Mouse (Mus musculus): ENCODE data around the gene Enoph1. TPM values are rescaled to one million over a fixed set of nuclear protein-coding genes. Genes with fewer than 3 reads are reported as not detected.

Gene Enoph1
- polyA plus RNA-seq, 1 experiment, result 28.2 TPM

DNA sequence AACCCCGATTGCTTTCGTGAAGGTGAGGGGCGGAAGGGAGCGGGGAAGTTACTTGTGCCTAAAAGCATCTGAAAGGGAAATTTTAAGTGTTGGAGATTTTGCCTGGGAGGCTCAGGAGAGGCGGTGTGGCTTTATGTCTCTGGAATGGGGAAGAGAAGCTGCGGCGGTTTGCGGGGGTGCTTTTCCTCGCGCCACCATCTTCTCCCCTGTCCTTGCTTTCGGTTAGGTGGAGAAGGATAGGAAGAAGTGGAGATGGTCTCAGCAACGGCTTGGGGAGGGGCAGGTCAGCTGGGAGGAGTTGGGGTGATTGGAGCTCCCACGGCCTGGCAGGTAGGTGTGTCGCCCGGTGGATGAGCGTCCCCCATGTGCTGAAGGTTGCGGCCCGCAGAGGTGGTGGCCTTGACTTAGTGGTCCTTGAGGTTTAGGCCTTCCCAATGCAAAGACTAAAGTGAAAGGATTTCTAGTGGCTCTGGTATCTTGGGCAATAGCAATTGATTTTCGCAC, 548 bp downstream of the Enoph1 start:
- no peak for DNase-seq (ENCODE audit: low spot score)

GRCm38 (mm10) chr5:100041272-100041671, 1.5 kb downstream of the Enoph1 start:
- DNase-seq (ENCODE audit: low spot score), result no peak

DNA sequence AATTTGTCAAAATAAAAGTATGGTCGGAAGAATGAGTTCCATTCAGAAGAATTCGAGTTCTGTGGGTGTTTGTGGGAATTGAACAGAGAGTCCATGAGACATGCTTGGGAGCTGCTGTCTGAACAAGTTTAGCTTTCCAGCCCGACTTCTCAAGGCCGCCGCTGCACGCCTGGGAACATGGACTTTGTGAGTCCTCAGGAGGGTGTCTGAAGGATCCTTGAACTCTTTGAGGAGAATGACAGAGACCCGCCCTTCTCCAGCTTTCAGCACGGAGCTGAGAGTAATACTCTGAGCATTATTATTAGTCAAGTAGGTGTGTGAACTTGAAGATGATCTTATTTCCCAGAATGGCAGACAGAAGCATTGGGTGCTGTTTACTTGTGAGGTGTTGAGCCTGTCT, 2.7 kb downstream of the Enoph1 start:
- no peak for DNase-seq (ENCODE audit: low spot score)

DNA sequence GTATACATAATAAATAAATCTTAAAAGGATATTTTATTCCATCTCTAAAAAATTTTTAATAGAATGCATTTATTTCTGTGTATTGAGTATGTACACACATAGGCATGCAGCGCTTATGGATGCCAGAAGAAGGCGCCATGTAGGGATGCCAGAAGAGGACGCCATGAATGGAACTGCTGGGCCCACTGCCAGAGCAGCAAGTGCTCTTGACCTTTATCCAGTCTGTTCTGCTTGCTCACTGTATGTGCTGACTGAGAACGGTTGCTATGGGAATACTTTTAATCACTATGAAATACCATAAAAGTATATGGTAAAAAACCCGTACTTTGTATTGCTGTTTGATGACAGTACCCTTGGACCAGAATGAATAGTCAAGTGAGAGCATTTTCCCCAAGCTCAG, 3.6 kb downstream of the Enoph1 start:
- no peak for DNase-seq (ENCODE audit: low spot score)

DNA sequence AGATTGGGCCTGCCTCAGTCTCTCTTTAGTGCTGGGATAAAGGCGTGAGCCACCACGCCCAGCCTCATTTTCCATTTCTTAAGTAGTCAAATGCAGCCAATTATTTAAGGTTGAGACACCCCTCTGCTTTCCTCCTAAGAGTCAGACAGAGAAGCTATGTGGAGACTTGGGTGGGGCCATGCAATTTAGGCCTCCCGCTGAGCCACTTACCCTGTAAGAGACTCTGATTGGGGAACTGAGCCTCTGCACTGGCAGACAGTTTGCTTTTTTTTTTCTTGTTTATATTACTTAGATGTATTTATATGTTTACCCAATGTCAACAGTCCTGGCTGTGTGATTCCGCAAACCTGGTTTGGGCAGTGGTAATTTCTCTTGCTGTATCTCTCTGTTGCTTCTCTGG, 4.2 kb downstream of the Enoph1 start:
- DNase-seq (ENCODE audit: low spot score), result no peak

GRCm38 (mm10) chr5:100044621-100045020, 4.8 kb downstream of the Enoph1 start:
- no peak for DNase-seq (ENCODE audit: low spot score)

- DNase-seq (ENCODE audit: low spot score), result no peak
These were observed 6.3 kb downstream of the Enoph1 start for GRCm38 (mm10) chr5:100046096-100046495.

- DNase-seq (ENCODE audit: low spot score), result no peak
These were observed 7.4 kb downstream of the Enoph1 start for GRCm38 (mm10) chr5:100047143-100047640.

DNA sequence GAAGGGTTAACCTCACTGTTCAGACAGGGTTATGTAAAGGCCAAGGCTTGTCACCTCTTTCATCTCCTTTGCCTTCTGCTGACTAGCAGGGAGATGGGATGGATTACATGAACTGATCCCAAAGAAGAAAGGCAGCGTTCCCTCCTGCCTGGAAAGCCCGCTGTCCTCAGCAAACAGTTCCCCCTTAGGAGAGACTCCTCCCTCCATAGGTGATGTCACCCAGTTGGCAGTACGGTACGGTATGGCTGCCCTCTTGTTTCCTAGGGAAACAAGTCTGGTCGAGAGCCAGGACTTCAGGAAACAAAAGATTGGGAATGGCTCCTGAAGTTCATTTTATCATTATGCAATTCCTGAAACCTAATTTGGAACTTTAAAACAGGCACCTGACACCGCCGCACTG, 8.1 kb downstream of the Enoph1 start:
- DNase-seq (ENCODE audit: low spot score), result no peak

DNA sequence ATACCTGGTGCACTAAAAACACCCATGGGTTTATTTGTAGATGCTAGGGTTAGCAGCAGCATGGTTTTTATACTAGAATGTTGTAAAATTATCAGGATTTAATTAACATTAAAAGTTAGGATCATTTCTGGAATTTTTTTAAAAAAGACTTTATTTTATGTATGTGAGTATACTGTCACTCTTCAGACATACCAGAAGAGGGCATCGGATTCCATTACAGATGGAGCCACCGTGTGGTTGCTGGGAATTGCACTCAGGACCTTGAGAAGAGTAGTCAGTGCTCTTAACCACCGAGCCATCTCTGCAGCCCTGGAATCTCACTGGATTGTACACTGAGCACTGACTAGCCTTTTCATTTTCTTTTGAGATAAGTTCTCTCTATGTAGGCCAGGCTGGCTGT, 10.1 kb downstream of the Enoph1 start:
- no peak for DNase-seq (ENCODE audit: low spot score)

- no peak for DNase-seq (ENCODE audit: low spot score)
These were observed 12.9 kb downstream of the Enoph1 start for GRCm38 (mm10) chr5:100052728-100053127.

GRCm38 (mm10) chr5:100054807-100055547, 15.2 kb downstream of the Enoph1 start:
- DNase-seq (ENCODE audit: low spot score), result no peak

DNA sequence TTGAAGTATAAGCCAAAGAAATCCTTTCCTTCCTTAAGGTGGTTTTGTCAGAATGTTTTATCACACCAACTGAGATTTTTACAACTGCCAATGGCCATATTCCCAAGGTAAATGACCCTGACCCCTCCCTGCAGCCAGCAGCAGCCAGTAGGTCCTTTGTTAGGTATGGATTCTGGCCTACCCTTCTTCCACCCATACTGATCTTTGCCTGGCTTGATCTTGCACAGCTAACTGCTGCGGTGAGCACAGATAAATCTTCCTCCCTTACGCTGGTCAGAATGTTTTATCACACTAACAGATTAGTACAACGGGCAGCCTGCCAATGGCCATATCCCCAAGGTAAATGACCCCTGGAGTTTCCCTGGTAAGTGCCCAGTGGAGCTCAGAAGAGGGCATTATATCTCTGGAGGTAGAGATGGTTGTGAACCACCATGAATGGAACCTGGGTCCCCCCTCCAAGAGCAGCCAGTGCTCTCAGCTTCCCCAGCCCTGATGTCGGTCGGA, 16.1 kb downstream of the Enoph1 start:
- DNase-seq (ENCODE audit: low spot score), result no peak

GRCm38 (mm10) chr5:100057461-100058209, 17.9 kb downstream of the Enoph1 start:
- no peak for DNase-seq (ENCODE audit: low spot score)

- no peak for DNase-seq (ENCODE audit: low spot score)
These were observed 18.9 kb downstream of the Enoph1 start for GRCm38 (mm10) chr5:100058729-100059128.

- no peak for DNase-seq (ENCODE audit: low spot score)
These were observed 19.5 kb downstream of the Enoph1 start for GRCm38 (mm10) chr5:100059326-100059725.

DNA sequence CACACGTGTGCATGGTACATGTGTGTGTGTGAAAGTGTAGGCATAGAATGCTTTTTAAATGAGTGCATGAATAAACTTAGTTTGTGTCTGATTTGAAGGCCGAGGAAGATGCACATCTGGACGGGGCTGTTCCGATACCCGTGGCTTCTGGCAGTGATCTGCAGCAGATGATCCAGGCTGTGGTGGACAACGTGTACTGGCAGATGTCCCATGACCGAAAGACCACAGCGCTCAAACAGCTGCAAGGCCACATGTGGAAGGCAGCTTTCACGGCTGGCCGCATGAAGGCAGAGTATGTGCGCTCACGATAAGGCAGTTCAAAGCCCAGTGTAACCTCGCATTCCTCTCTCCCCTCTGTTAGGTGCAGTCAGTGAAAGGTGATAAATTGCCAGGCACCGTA, 21.1 kb downstream of the Enoph1 start:
- DNase-seq (ENCODE audit: low spot score), result no peak

DNA sequence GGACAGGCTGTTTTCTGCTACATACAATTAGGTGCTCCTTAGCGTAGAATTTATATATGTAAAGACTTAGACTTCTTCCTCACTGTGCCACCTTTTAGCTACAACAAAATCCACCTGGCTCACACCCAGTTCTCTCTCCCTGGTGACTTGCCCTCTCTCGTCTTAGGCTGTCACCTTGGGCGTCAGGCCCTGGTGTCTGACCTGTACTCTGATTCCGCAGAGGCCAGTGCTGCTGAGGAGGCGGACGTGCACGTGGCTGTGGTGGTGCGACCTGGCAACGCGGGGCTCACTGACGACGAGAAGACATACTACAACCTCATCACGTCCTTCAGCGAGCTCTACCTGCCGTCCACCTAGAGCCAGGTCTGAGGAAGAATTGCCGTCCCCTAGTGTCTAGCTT, 27.8 kb downstream of the Enoph1 start:
- no peak for DNase-seq (ENCODE audit: low spot score)

GRCm38 (mm10) chr5:100069526-100069925, 29.7 kb downstream of the Enoph1 start:
- DNase-seq (ENCODE audit: low spot score), result no peak

DNA sequence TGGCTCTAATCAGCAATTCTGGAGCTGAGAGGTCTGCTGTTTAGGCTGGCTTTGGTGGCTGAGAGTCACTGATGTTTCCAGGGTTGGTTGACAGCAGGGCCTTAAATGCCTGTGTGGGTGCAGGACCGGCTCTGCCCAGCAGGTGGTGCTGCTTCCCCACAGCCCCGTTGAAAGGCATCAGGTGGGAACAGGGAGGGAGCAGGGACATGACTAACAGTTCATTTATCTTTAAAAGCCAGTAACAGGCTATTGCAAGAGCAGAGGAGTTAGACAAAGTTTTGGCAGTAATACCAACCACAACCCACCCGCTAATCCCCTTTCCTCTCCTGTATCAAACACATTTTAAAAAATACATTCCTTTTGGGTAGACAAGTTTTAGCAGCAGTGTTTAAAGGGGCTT, 30.5 kb downstream of the Enoph1 start:
- DNase-seq (ENCODE audit: low spot score), result peak; percentile 81

DNA sequence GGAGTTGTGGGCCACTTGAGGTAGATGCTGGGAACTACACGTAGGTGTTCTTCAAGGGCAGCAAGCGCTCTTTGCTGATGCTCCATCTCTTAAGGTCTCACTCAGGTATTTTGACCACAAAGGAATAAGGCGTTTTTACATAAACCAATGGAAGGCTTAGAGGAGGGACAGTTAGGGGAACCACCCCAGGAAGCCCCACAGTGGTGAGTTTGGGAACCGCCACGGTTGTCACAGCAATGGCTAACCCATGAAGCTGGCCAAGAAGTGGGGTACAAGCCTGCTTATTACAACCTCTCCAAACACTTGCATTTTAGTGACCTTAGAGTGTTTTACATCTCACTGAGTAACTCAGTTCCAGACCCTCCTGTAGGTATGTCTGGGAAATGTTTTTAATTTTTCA, 31.8 kb downstream of the Enoph1 start:
- DNase-seq (ENCODE audit: low spot score), result no peak

DNA sequence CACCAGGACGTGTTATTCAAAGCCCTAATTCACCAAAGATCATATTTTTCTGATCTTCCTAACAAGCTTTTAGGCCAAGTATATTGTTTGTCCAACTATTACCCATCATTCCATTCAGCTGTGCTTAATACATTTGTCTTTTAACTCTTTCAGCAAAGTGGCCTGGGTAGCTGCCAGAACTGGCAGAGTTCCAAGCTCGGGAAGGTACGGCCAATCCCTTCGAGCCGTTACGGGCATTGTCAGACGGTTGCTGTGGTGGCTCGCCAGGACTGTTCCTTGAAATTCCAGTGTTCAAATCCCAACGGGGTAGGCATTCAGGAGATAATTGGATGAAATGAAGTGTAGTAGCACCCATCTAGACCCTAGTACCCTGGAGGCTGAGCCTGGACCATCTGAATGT, 32.8 kb downstream of the Enoph1 start:
- DNase-seq (ENCODE audit: low spot score), result no peak

- DNase-seq (ENCODE audit: low spot score), result no peak
These were observed 34.8 kb downstream of the Enoph1 start for GRCm38 (mm10) chr5:100074571-100074970.

Measured in urinary bladder, adult 2 months (tissue).